8 mouse cellular contexts compared by ENCODE assay signal in the genomic region with DNA sequence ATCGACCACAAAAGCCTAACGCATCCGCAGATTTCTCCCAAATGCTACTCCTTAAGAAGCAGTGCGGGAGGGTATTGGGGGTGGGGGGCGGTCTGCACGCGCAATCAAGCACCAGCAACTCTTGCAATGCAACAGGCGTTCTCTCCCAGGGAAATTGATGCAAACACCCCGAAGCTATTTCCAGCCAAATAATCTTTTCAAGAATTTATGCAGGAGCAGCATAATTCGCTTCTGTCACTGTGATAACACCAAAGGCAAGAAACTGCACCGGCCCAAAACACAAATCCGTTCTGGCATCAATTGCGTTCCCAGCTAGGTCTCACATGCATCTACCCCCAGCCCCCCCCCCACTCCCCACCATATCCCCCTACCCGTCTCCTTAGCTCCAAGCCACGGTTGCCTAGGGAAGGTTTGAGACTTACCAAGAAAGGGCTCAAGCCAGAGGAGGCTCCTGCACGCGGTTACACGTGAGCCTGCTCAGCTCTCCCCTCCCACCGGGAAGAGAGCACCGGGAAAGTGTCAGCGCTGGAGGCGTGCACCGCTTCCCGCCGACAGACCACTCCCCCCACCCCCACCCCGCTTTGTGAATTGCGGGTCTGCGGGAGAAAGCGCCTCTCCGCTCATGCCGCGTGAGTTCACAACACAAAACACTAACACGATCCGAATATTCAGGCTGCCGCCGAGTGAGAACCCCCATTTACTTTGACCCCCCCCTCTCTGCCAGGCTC. TPM values are rescaled to one million over a fixed set of nuclear protein-coding genes. Genes with fewer than 3 reads are reported as not detected.
DNase-seq lines count a peak whose midpoint lies in the region; ATAC-seq and TF ChIP-seq lines count a peak whose summit lies in the region.

No protein-coding gene starts in this region.

- H3K4me2 ChIP-seq in forebrain, embryonic 14.5 days (ENCODE audit: low read length): peak overlapping the region; percentile 81
- H3K4me2 ChIP-seq in hindbrain, postnatal 0 days (ENCODE audit: low read depth, low read length): peak overlapping the region; percentile 81
- H3K4me2 ChIP-seq in limb, embryonic 12.5 days: peak overlapping the region; percentile 86
- peak overlapping the region; percentile 97 for H3K4me2 ChIP-seq in midbrain, embryonic 15.5 days

- under 1% methylated on average over 36 of the region's 36 CpGs for WGBS in forebrain, embryonic 14.5 days
- WGBS in hindbrain, postnatal 0 days: under 1% methylated on average over 36 of the region's 36 CpGs
- WGBS in limb, embryonic 12.5 days: under 1% methylated on average over 36 of the region's 36 CpGs
- under 1% methylated on average over 36 of the region's 36 CpGs for WGBS in midbrain, embryonic 15.5 days

- no peak for TF ChIP-seq CTCF in hindbrain, postnatal 0 days (IDR thresholded peaks at IDR 0.05; ENCODE audit: low read depth)

- peak; percentile 57 to 75 for DNase-seq in adrenal gland, adult (ENCODE audit: inconsistent age in 2 of 2, low spot score in 1 of 2)
- DNase-seq in adrenal gland, postnatal 4 days (ENCODE audit: low spot score in 2 of 2): no peak
- DNase-seq in adrenal gland, postnatal 14 days: peak; percentile 69
- DNase-seq in forebrain, embryonic 14.5 days (ENCODE audit: low spot score): peak; percentile 59
- DNase-seq in hindbrain, postnatal 0 days (ENCODE audit: low spot score): peak; percentile 62
- no peak for DNase-seq in adipocyte (ENCODE audit: low spot score)

- peak; percentile 42 for ATAC-seq in forebrain, embryonic 14.5 days
- peak; percentile 38 for ATAC-seq in hindbrain, postnatal 0 days
- ATAC-seq in limb, embryonic 12.5 days (ENCODE audit: insufficient number of reproducible peaks, insufficient read depth, low FRiP score, low TSS enrichment, low read depth): no peak; the same call in 1 of the 2 replicates
- peak; percentile 63 for ATAC-seq in midbrain, embryonic 15.5 days (replicated peaks)

- H3K27ac ChIP-seq in forebrain, embryonic 14.5 days (ENCODE audit: low read depth, low read length): no peak overlapping the region
- no peak overlapping the region for H3K27ac ChIP-seq in hindbrain, postnatal 0 days
- H3K27ac ChIP-seq in limb, embryonic 12.5 days: no peak overlapping the region
- peak overlapping the region; percentile 50 for H3K27ac ChIP-seq in midbrain, embryonic 15.5 days

- peak overlapping the region; percentile 60 for H3K9ac ChIP-seq in forebrain, embryonic 14.5 days (ENCODE audit: low read length)
- peak overlapping the region; percentile 46 for H3K9ac ChIP-seq in hindbrain, postnatal 0 days (replicated peaks; ENCODE audit: low read length)
- H3K9ac ChIP-seq in limb, embryonic 12.5 days (replicated peaks): no peak overlapping the region
- H3K9ac ChIP-seq in midbrain, embryonic 15.5 days: peak overlapping the region; percentile 51

- H3K4me1 ChIP-seq in forebrain, embryonic 14.5 days (ENCODE audit: control insufficient read depth, insufficient read depth, low read length): peaks cover 11% of the 10 kb centered on the region; the same call in 1 of the 2 replicates
- peaks cover 8% of the 10 kb centered on the region; the same call in 1 of the 2 replicates for H3K4me1 ChIP-seq in hindbrain, postnatal 0 days (ENCODE audit: insufficient read depth, low read length)
- H3K4me1 ChIP-seq in limb, embryonic 12.5 days (replicated peaks): peaks cover 14% of the 10 kb centered on the region
- H3K4me1 ChIP-seq in midbrain, embryonic 15.5 days: peaks cover 30% of the 10 kb centered on the region

- H3K36me3 ChIP-seq in forebrain, embryonic 14.5 days (ENCODE audit: control insufficient read depth, insufficient read depth, low read length): no peaks in the 10 kb centered on the region
- no peaks in the 10 kb centered on the region for H3K36me3 ChIP-seq in hindbrain, postnatal 0 days (ENCODE audit: insufficient read depth, low read length)
- H3K36me3 ChIP-seq in limb, embryonic 12.5 days: no peaks in the 10 kb centered on the region
- no peaks in the 10 kb centered on the region for H3K36me3 ChIP-seq in midbrain, embryonic 15.5 days (replicated peaks)

- peaks cover 38% of the 10 kb centered on the region for H3K27me3 ChIP-seq in forebrain, embryonic 14.5 days (replicated peaks; ENCODE audit: control insufficient read depth, insufficient read depth, low read length)
- H3K27me3 ChIP-seq in hindbrain, postnatal 0 days (ENCODE audit: insufficient read depth, low read length): no peaks in the 10 kb centered on the region
- H3K27me3 ChIP-seq in limb, embryonic 12.5 days: peaks cover 77% of the 10 kb centered on the region
- peaks cover 27% of the 10 kb centered on the region; the same call in 1 of the 2 replicates for H3K27me3 ChIP-seq in midbrain, embryonic 15.5 days (replicated peaks)

- H3K4me3 ChIP-seq in forebrain, embryonic 14.5 days (ENCODE audit: low read depth, low read length): peak overlapping the region; percentile 39
- H3K4me3 ChIP-seq in hindbrain, postnatal 0 days (ENCODE audit: low read length): peak overlapping the region; percentile 49
- H3K4me3 ChIP-seq in limb, embryonic 12.5 days (replicated peaks): peak overlapping the region; percentile 45
- H3K4me3 ChIP-seq in midbrain, embryonic 15.5 days: peak overlapping the region; percentile 62

- H3K9me3 ChIP-seq in forebrain, embryonic 14.5 days (replicated peaks; ENCODE audit: control insufficient read depth, low read length): no peaks in the 10 kb centered on the region
- H3K9me3 ChIP-seq in hindbrain, postnatal 0 days (ENCODE audit: low read length): no peaks in the 10 kb centered on the region
- H3K9me3 ChIP-seq in limb, embryonic 12.5 days: no peaks in the 10 kb centered on the region
- no peaks in the 10 kb centered on the region for H3K9me3 ChIP-seq in midbrain, embryonic 15.5 days

RNA-seq across cellular contexts. Expression of a gene that starts 1.4 kb away (rescaled TPM):
- 10 to 100 TPM; 17.0 to 18.7 TPM for total RNA-seq in adrenal gland, postnatal 4 days (2021)
- 28.2 and 29.1 TPM in 2 replicates for total RNA-seq in adrenal gland, postnatal 14 days (2021)
- 3.5 and 4.9 TPM in 2 replicates for polyA plus RNA-seq in forebrain, embryonic 14.5 days (2014; fragmentation: Nextera tagmentation; extraction: Ambion mirVana)
- total RNA-seq in hindbrain, postnatal 0 days (2014; rRNA removed): 4.6 and 10.4 TPM in 2 replicates
- polyA plus RNA-seq in hindbrain, postnatal 0 days (2015; fragmentation: Nextera tagmentation; extraction: Ambion mirVana): 9.6 and 10.2 TPM in 2 replicates
- 0.41 and 0.49 TPM in 2 replicates for polyA plus RNA-seq in limb, embryonic 12.5 days (2016; fragmentation: Nextera tagmentation; extraction: Ambion mirVana)
- 7.2 and 7.6 TPM in 2 replicates for polyA plus RNA-seq in midbrain, embryonic 15.5 days (2015; fragmentation: Nextera tagmentation; extraction: Ambion mirVana)

Comparison
In these comparisons a context has a peak if more than half of its experiments do, and no peak if none do; other contexts are left out.
1. DNase-seq: peak in adrenal gland, adult (2 of 2), adrenal gland, postnatal 14 days (single experiment), forebrain, embryonic 14.5 days (single experiment) and hindbrain, postnatal 0 days (single experiment); none in adrenal gland, postnatal 4 days (0 of 2) and adipocyte (single experiment).
2. Peak in every context shown above with its lines, with median percentiles within 50 percentile points of each other: H3K4me2 ChIP-seq and H3K4me3 ChIP-seq.